Mouse (Mus musculus) stomach, embryonic 15.5 days (tissue): ENCODE measurements around the gene Bcs1l. TPM values are rescaled to one million over a fixed set of nuclear protein-coding genes. Genes with fewer than 3 reads are reported as not detected.

ENCODE experiments used
- ATAC-seq: fragments of 200-750 bp; cut with Nextera tagmentation; 2 replicates; pipeline ENCODE4 v1.8.0; 2017; ENCODE audit warnings: low read depth, moderate number of reproducible peaks, moderate TSS enrichment; ENCODE audit not compliant: insufficient read depth, low FRiP score
- H3K27ac ChIP-seq: fragments of 300-500 bp; sonication (generic); 2 replicates; pipeline ENCODE4 v1.5.1; 2015; ENCODE audit warnings: mild to moderate bottlenecking, inconsistent platforms
- H3K27me3 ChIP-seq: fragments of 300-500 bp; sonication (generic); replicated peaks from 2 replicates; pipeline ENCODE4 v1.6.1; 2015; ENCODE audit warnings: inconsistent platforms
- H3K36me3 ChIP-seq: fragments of 300-500 bp; sonication (generic); 2 replicates; pipeline ENCODE4 v1.6.1; 2015; ENCODE audit warnings: inconsistent platforms
- H3K4me1 ChIP-seq: fragments of 300-500 bp; sonication (generic); 2 replicates; pipeline ENCODE4 v1.6.1; 2015; ENCODE audit warnings: inconsistent platforms
- H3K4me2 ChIP-seq: fragments of 300-500 bp; sonication (generic); 2 replicates; pipeline ENCODE4 v1.6.1; 2015; ENCODE audit warnings: mild to moderate bottlenecking, inconsistent platforms
- H3K4me3 ChIP-seq: fragments of 300-500 bp; sonication (generic); replicated peaks from 2 replicates; pipeline ENCODE4 v1.5.1; 2015; ENCODE audit warnings: inconsistent platforms
- H3K9ac ChIP-seq: fragments of 300-500 bp; sonication (generic); 2 replicates; pipeline ENCODE4 v1.6.1; 2015; ENCODE audit warnings: inconsistent platforms
- H3K9me3 ChIP-seq: fragments of 300-500 bp; sonication (generic); 2 replicates; pipeline ENCODE4 v1.6.1; 2016; ENCODE audit warnings: inconsistent platforms
- WGBS: fragments of 180-500 bp; shearing (Covaris S2); methylation state at CpG from one replicate; pipeline ENCODE4 v1.1.7; 2015; 5-methylcytosine and 5-hydroxymethylcytosine counted together
- polyA plus RNA-seq: library from polyadenylated mRNA; unstranded; fragments of >200 nt; fragmentation: Nextera tagmentation; extraction: Ambion mirVana; gene quantifications from 2 replicates; pipeline ENCODE4 v1.2.1, GENCODE M21; 2015

Gene Bcs1l
- 16.5 and 17.1 TPM in 2 replicates for polyA plus RNA-seq

- Histone ChIP-seq H3K9ac (peak within 1 kb of the TSS; percentile 82), H3K4me3 (peak within 1 kb of the TSS; percentile 94), H3K27me3 (no peaks in the 10 kb centered on the region), H3K4me2 (peak within 1 kb of the TSS; percentile 92), H3K27ac (peak within 1 kb of the TSS; percentile 89), H3K4me1 (peaks cover 11% of the 10 kb centered on the region), H3K9me3 (no peaks in the 10 kb centered on the region), H3K36me3 (peaks cover 18% of the 10 kb centered on the region)
- 0% methylated on average over 48 of the region's 48 CpGs for WGBS
- ATAC-seq: peak; percentile 98
Measured at GRCm38 (mm10) chr1:74587773-74588445, at the start of gene Bcs1l, which contains the start of gene Zfp142. Gene Bcs1l, plus strand, starts transcription at chr1:74588289. Gene Zfp142, minus strand, starts transcription at chr1:74588246.

- Histone ChIP-seq H3K9me3 (no peaks in the 10 kb centered on the region), H3K27me3 (no peaks in the 10 kb centered on the region), H3K4me1 (no peaks in the 10 kb centered on the region), H3K9ac (no peak overlapping the region), H3K4me2 (no peak overlapping the region), H3K36me3 (no peaks in the 10 kb centered on the region), H3K4me3 (no peak overlapping the region), H3K27ac (no peak overlapping the region)
- no peak for ATAC-seq
Measured at GRCm38 (mm10) chr1:74538650-74539049, 49.4 kb upstream of the Bcs1l start.

- H3K27ac ChIP-seq: no peak within 1 kb of the TSS
- no peaks in the 10 kb centered on the region for H3K9me3 ChIP-seq
- H3K9ac ChIP-seq: no peak within 1 kb of the TSS
- ATAC-seq: no peak
- H3K4me2 ChIP-seq: 0 out of 2 replicates have a peak within 1 kb of the TSS, but pooled peaks have one; percentile 1
- 9% methylated on average over 6 of the region's 6 CpGs for WGBS
- H3K4me1 ChIP-seq: no peaks in the 10 kb centered on the region
- H3K36me3 ChIP-seq: no peaks in the 10 kb centered on the region
- no peaks in the 10 kb centered on the region for H3K27me3 ChIP-seq
- H3K4me3 ChIP-seq: no peak within 1 kb of the TSS
Measured at GRCm38 (mm10) chr1:74542451-74542961, 45.6 kb upstream of the Bcs1l start, which contains the start of gene Plcd4. Gene Plcd4, plus strand, starts transcription at chr1:74542888.

GRCm38 (mm10) chr1:74544184-74544583 is 43.9 kb upstream of the Bcs1l start, which contains the start of gene Usp37:
Gene Usp37, minus strand, starts transcription at chr1:74544284.
- no peaks in the 10 kb centered on the region for H3K27me3 ChIP-seq
- no peaks in the 10 kb centered on the region for H3K9me3 ChIP-seq
- ATAC-seq: no peak
- WGBS: 78% methylated on average over 4 of the region's 4 CpGs
- no peak within 1 kb of the TSS for H3K4me2 ChIP-seq
- no peak within 1 kb of the TSS for H3K27ac ChIP-seq
- H3K4me1 ChIP-seq: no peaks in the 10 kb centered on the region
- H3K9ac ChIP-seq: no peak within 1 kb of the TSS
- no peak within 1 kb of the TSS for H3K4me3 ChIP-seq
- H3K36me3 ChIP-seq: no peaks in the 10 kb centered on the region

GRCm38 (mm10) chr1:74559061-74559460 is 29.0 kb upstream of the Bcs1l start:
- H3K4me3 ChIP-seq: no peak overlapping the region
- H3K4me1 ChIP-seq: no peaks in the 10 kb centered on the region
- no peak for ATAC-seq
- H3K27ac ChIP-seq: no peak overlapping the region
- 76% methylated on average over 5 of the region's 5 CpGs for WGBS
- no peaks in the 10 kb centered on the region for H3K9me3 ChIP-seq
- no peaks in the 10 kb centered on the region for H3K27me3 ChIP-seq
- H3K4me2 ChIP-seq: no peak overlapping the region
- peaks cover 4% of the 10 kb centered on the region for H3K36me3 ChIP-seq
- H3K9ac ChIP-seq: no peak overlapping the region

- no peak for ATAC-seq
- Histone ChIP-seq H3K9ac (no peak overlapping the region), H3K27me3 (no peaks in the 10 kb centered on the region), H3K27ac (no peak overlapping the region), H3K4me1 (no peaks in the 10 kb centered on the region), H3K36me3 (peaks cover 56% of the 10 kb centered on the region), H3K4me3 (no peak overlapping the region), H3K9me3 (no peaks in the 10 kb centered on the region), H3K4me2 (no peak overlapping the region)
- WGBS: 85% methylated on average over 6 of the region's 6 CpGs
Measured at GRCm38 (mm10) chr1:74565834-74566233, 22.3 kb upstream of the Bcs1l start.

- Histone ChIP-seq H3K36me3 (peaks cover 74% of the 10 kb centered on the region), H3K4me3 (no peak overlapping the region), H3K4me1 (no peaks in the 10 kb centered on the region), H3K9ac (no peak overlapping the region), H3K4me2 (no peak overlapping the region), H3K9me3 (no peaks in the 10 kb centered on the region), H3K27ac (no peak overlapping the region), H3K27me3 (no peaks in the 10 kb centered on the region)
- whole genome bisulfite sequencing: 91% methylated on average over 29 of the region's 29 CpGs
- ATAC-seq: no peak
Measured at GRCm38 (mm10) chr1:74569739-74570719, 18.1 kb upstream of the Bcs1l start.

- Histone ChIP-seq H3K36me3 (peaks cover 12% of the 10 kb centered on the region; the same call in 1 of the 2 replicates), H3K4me1 (peaks cover 8% of the 10 kb centered on the region), H3K27me3 (no peaks in the 10 kb centered on the region), H3K27ac (no peak overlapping the region), H3K4me2 (no peak overlapping the region), H3K4me3 (no peak overlapping the region), H3K9me3 (no peaks in the 10 kb centered on the region), H3K9ac (no peak overlapping the region)
- no peak for ATAC-seq
- WGBS: 80% methylated on average over 3 of the region's 3 CpGs
Measured at GRCm38 (mm10) chr1:74582621-74583020, 5.5 kb upstream of the Bcs1l start.

- H3K9me3 ChIP-seq: no peaks in the 10 kb centered on the region
- no peaks in the 10 kb centered on the region for H3K27me3 ChIP-seq
- no peak overlapping the region for H3K4me3 ChIP-seq
- ATAC-seq: no peak
- WGBS: 93% methylated on average over 3 of the region's 3 CpGs
- no peak overlapping the region for H3K27ac ChIP-seq
- H3K36me3 ChIP-seq: peaks cover 5% of the 10 kb centered on the region; the same call in 1 of the 2 replicates
- H3K4me1 ChIP-seq: peaks cover 11% of the 10 kb centered on the region
- H3K9ac ChIP-seq: no peak overlapping the region
- H3K4me2 ChIP-seq: no peak overlapping the region
Measured at GRCm38 (mm10) chr1:74584616-74585398, 3.3 kb upstream of the Bcs1l start.

GRCm38 (mm10) chr1:74587233-74587772 is 786 bp upstream of the Bcs1l start:
- under 1% methylated on average over 24 of the region's 24 CpGs for WGBS
- Histone ChIP-seq H3K27me3 (no peaks in the 10 kb centered on the region), H3K27ac (peak overlapping the region; percentile 89), H3K9me3 (no peaks in the 10 kb centered on the region), H3K36me3 (peaks cover 18% of the 10 kb centered on the region), H3K9ac (peak overlapping the region; percentile 73), H3K4me1 (peaks cover 11% of the 10 kb centered on the region), H3K4me2 (peak overlapping the region; percentile 92), H3K4me3 (peak overlapping the region; percentile 94)
- no peak for ATAC-seq

GRCm38 (mm10) chr1:74594434-74594833 is 6.3 kb downstream of the Bcs1l start:
- Histone ChIP-seq H3K9ac (no peak overlapping the region), H3K9me3 (no peaks in the 10 kb centered on the region), H3K4me2 (no peak overlapping the region), H3K4me3 (no peak overlapping the region), H3K27ac (no peak overlapping the region), H3K4me1 (no peaks in the 10 kb centered on the region), H3K27me3 (no peaks in the 10 kb centered on the region), H3K36me3 (peaks cover 59% of the 10 kb centered on the region)
- ATAC-seq: no peak
- WGBS: 80% methylated on average over 8 of the region's 8 CpGs
